Mouse (Mus musculus) skeletal muscle tissue, adult 2 months (tissue): Measurements from ENCODE around the gene Zcrb1.
"Not testable (repeated sequence)": the region's sequence is repeated elsewhere in the genome, so short reads cannot be mapped to it uniquely, and the experiment has no call there.

Experiments
- DNase-seq: peaks from one replicate; pipeline ENCODE4 v3.0.0-alpha.2; 2012; ENCODE audit warnings: low read depth, low spot score

The Zcrb1 gene

GRCm38 (mm10) chr15:93397826-93398698, at the start of gene Zcrb1, which contains the start of gene Pphln1:
Gene Zcrb1 (minus strand): TSS chr15:93398334.
Gene Pphln1 (plus strand): TSS chr15:93398350.
- DNase-seq = peak; percentile 58

GRCm38 (mm10) chr15:93443676-93444075, 45.5 kb upstream of the Zcrb1 start:
- DNase-seq = no peak

- DNase-seq = no peak
These were observed 44.1 kb upstream of the Zcrb1 start for GRCm38 (mm10) chr15:93442271-93442670.

- peak; percentile 7 for DNase-seq
These were observed 40.5 kb upstream of the Zcrb1 start for GRCm38 (mm10) chr15:93438663-93439062.

GRCm38 (mm10) chr15:93435998-93436397, 37.9 kb upstream of the Zcrb1 start:
- no peak for DNase-seq

- DNase-seq = no peak
These were observed 35.7 kb upstream of the Zcrb1 start for GRCm38 (mm10) chr15:93433811-93434210.

- DNase-seq = no peak
These were observed 24.4 kb upstream of the Zcrb1 start for GRCm38 (mm10) chr15:93422537-93422936.

- DNase-seq = no peak
These were observed 22.5 kb upstream of the Zcrb1 start for GRCm38 (mm10) chr15:93420596-93420995.

GRCm38 (mm10) chr15:93416300-93416699, 18.2 kb upstream of the Zcrb1 start:
- DNase-seq = no peak

GRCm38 (mm10) chr15:93414456-93414855, 16.3 kb upstream of the Zcrb1 start:
- no peak for DNase-seq

GRCm38 (mm10) chr15:93412445-93412844, 14.3 kb upstream of the Zcrb1 start:
- DNase-seq = no peak

- no peak for DNase-seq
These were observed 8.4 kb upstream of the Zcrb1 start for GRCm38 (mm10) chr15:93406492-93406891.

- DNase-seq = no peak
These were observed 7.4 kb upstream of the Zcrb1 start for GRCm38 (mm10) chr15:93405446-93405986.

- DNase-seq = no peak
These were observed 6.7 kb upstream of the Zcrb1 start for GRCm38 (mm10) chr15:93404849-93405248.

- no peak for DNase-seq
These were observed 4.6 kb upstream of the Zcrb1 start for GRCm38 (mm10) chr15:93402730-93403129.

- DNase-seq = no peak
These were observed 3.3 kb upstream of the Zcrb1 start for GRCm38 (mm10) chr15:93401446-93401845.

- DNase-seq = no peak
These were observed 786 bp upstream of the Zcrb1 start for GRCm38 (mm10) chr15:93398699-93399540.

- no peak for DNase-seq
These were observed 865 bp downstream of the Zcrb1 start for GRCm38 (mm10) chr15:93397269-93397668.

- DNase-seq = no peak
These were observed 16.8 kb downstream of the Zcrb1 start for GRCm38 (mm10) chr15:93381337-93381736.

- no peak for DNase-seq
These were observed 19.0 kb downstream of the Zcrb1 start for GRCm38 (mm10) chr15:93379177-93379576.

GRCm38 (mm10) chr15:93375696-93376095, 22.4 kb downstream of the Zcrb1 start:
- DNase-seq = no peak

- DNase-seq = not testable (repeated sequence)
These were observed 25.5 kb downstream of the Zcrb1 start for GRCm38 (mm10) chr15:93372525-93373119.
